Mouse (Mus musculus) midbrain, postnatal 0 days (tissue): ENCODE results near the gene Cdc42ep5. TPM values are rescaled to one million over a fixed set of nuclear protein-coding genes. Genes with fewer than 3 reads are reported as not detected.

Source experiments
- ATAC-seq: fragments of 200-750 bp; cut with Nextera tagmentation; 2 replicates; pipeline ENCODE4 v1.8.0; 2017; ENCODE audit warnings: moderate number of reproducible peaks, mild to moderate bottlenecking, moderate TSS enrichment, moderate library complexity; ENCODE audit not compliant: low FRiP score
- DNase-seq: peaks from one replicate; pipeline ENCODE4 v3.0.0-alpha.2; 2015; ENCODE audit warnings: low spot score
- H3K27ac ChIP-seq: fragments of 300-500 bp; sonication (generic); 2 replicates; pipeline ENCODE4 v1.5.1; 2014; ENCODE audit warnings: low read depth, mild to moderate bottlenecking, low read length, mixed read lengths
- H3K27me3 ChIP-seq: fragments of 300-500 bp; sonication (generic); 2 replicates; pipeline ENCODE4 v1.6.1; 2014; ENCODE audit warnings: low read length, control low read depth, mixed read lengths; ENCODE audit not compliant: insufficient read depth
- H3K36me3 ChIP-seq: fragments of 300-500 bp; sonication (generic); 2 replicates; pipeline ENCODE4 v1.6.1; 2014; ENCODE audit warnings: low read length, control low read depth, mixed read lengths; ENCODE audit not compliant: insufficient read depth
- H3K4me1 ChIP-seq: fragments of 300-500 bp; sonication (generic); 2 replicates; pipeline ENCODE4 v1.6.1; 2014; ENCODE audit warnings: mild to moderate bottlenecking, control low read depth, antibody characterized with exemption, low read length, mixed read lengths; ENCODE audit not compliant: insufficient read depth
- H3K4me2 ChIP-seq: fragments of 300-500 bp; sonication (generic); 2 replicates; pipeline ENCODE4 v1.6.1; 2014; ENCODE audit warnings: low read depth, mild to moderate bottlenecking, low read length, mixed read lengths; ENCODE audit not compliant: poor library complexity, severe bottlenecking
- H3K4me3 ChIP-seq: fragments of 300-500 bp; sonication (generic); 2 replicates; pipeline ENCODE4 v1.5.1; 2014; ENCODE audit warnings: low read depth, mild to moderate bottlenecking, low read length, moderate library complexity
- H3K9ac ChIP-seq: fragments of 300-500 bp; sonication (generic); replicated peaks from 2 replicates; pipeline ENCODE4 v1.6.1; 2014; ENCODE audit warnings: mild to moderate bottlenecking, low read length, moderate library complexity, mixed read lengths; ENCODE audit not compliant: poor library complexity, severe bottlenecking
- H3K9me3 ChIP-seq: fragments of 300-500 bp; sonication (generic); 2 replicates; pipeline ENCODE4 v1.6.1; 2016; ENCODE audit warnings: low read length, control low read depth
- CTCF ChIP-seq: IDR thresholded peaks from 2 replicates; pipeline ENCODE4 v1.5.1; 2016; ENCODE audit warnings: antibody characterized with exemption, mild to moderate bottlenecking
- WGBS: fragments of 180-500 bp; shearing (Covaris S2); extraction: QIAGEN DNeasy Blood & Tissue Kit; methylation state at CpG from one replicate; pipeline ENCODE4 v1.1.7; 2014; 5-methylcytosine and 5-hydroxymethylcytosine counted together
- polyA plus RNA-seq: library from polyadenylated mRNA; unstranded; fragments of >200 nt; fragmentation: Nextera tagmentation; extraction: Ambion mirVana; gene quantifications from 2 replicates; pipeline ENCODE4 v1.2.1, GENCODE M21; 2015
- total RNA-seq: library from RNA; depleted of rRNA; stranded (reverse); fragments of >200 nt; gene quantifications from 2 replicates; pipeline ENCODE4 v1.2.3, GENCODE M21; 2014; rRNA removed

The Cdc42ep5 gene
- total and polyA plus RNA-seq, 2 experiments from 2014 or later: 8.5 to 9.7 TPM

DNA sequence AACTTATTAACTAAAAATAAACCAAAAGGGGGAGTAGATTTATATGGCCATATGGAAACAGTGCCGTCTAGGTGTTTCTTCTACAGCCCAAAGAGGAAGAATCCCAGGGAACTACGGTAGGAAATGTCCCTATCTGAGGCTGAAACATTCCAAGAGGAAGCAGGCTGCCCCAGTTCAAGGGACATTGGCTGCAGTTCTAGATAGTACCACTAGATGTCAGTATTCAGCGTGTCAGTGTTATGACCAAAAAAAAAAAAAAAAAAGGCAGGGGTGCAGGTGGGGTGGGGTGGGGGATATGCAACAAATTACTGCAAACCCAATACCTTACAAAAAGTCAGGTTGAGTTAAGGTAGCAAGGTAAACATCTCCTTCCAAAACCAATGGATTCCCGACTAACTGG, 61.2 kb downstream of the Cdc42ep5 start:
- H3K9ac ChIP-seq: no peak overlapping the region
- H3K4me3 ChIP-seq: no peak overlapping the region
- H3K36me3 ChIP-seq: no peaks in the 10 kb centered on the region
- 14% methylated on average over 4 of the region's 4 CpGs for WGBS
- H3K4me1 ChIP-seq: no peaks in the 10 kb centered on the region
- H3K4me2 ChIP-seq: no peak overlapping the region
- no peaks in the 10 kb centered on the region for H3K9me3 ChIP-seq
- peak; percentile 72 for DNase-seq
- no peaks in the 10 kb centered on the region for H3K27me3 ChIP-seq
- no peak overlapping the region for H3K27ac ChIP-seq
- peak; percentile 81 for TF ChIP-seq CTCF
- no peak; the same call in 1 of the 2 replicates for ATAC-seq

Other genes starting within 250 kb of the Cdc42ep5 start
- 0.61 TPM in 1 of 2 replicates, not detected in the other for gene Lilra6, start 249.4 kb downstream of the Cdc42ep5 start, total RNA-seq
- gene Lilra6, start 249.4 kb downstream of the Cdc42ep5 start, polyA plus RNA-seq: not detected in 2 replicates
- gene Lair1, start 101.7 kb downstream of the Cdc42ep5 start, total RNA-seq: 3.4 and 6.5 TPM in 2 replicates
- 2.4 and 4.2 TPM in 2 replicates for gene Lair1, start 101.7 kb downstream of the Cdc42ep5 start, polyA plus RNA-seq
- gene Ttyh1, start 45.5 kb downstream of the Cdc42ep5 start, total RNA-seq: 433 and 742 TPM in 2 replicates
- 186 and 226 TPM in 2 replicates for gene Ttyh1, start 45.5 kb downstream of the Cdc42ep5 start, polyA plus RNA-seq
- 176 and 253 TPM in 2 replicates for gene Leng8, start 27.8 kb downstream of the Cdc42ep5 start, total RNA-seq
- 52.7 and 64.1 TPM in 2 replicates for gene Leng8, start 27.8 kb downstream of the Cdc42ep5 start, polyA plus RNA-seq
- gene Leng9, start 14.5 kb downstream of the Cdc42ep5 start, total RNA-seq: 3.3 and 4.9 TPM in 2 replicates
- 4.7 and 5.3 TPM in 2 replicates for gene Leng9, start 14.5 kb downstream of the Cdc42ep5 start, polyA plus RNA-seq
- gene Lilra5, start 72.9 kb upstream of the Cdc42ep5 start, total RNA-seq: 0.09 TPM in 1 of 2 replicates, not detected in the other
- gene Lilra5, start 72.9 kb upstream of the Cdc42ep5 start, polyA plus RNA-seq: 0.12 TPM in 1 of 2 replicates, not detected in the other
- gene Ncr1, start 172.9 kb upstream of the Cdc42ep5 start, total RNA-seq: not detected in 2 replicates
- gene Ncr1, start 172.9 kb upstream of the Cdc42ep5 start, polyA plus RNA-seq: not detected in 2 replicates
- not detected in 2 replicates for gene Gp6, start 232.9 kb upstream of the Cdc42ep5 start, total RNA-seq
- gene Gp6, start 232.9 kb upstream of the Cdc42ep5 start, polyA plus RNA-seq: not detected in 2 replicates